28 mouse cellular contexts compared by ENCODE assay signal in the genomic region with DNA sequence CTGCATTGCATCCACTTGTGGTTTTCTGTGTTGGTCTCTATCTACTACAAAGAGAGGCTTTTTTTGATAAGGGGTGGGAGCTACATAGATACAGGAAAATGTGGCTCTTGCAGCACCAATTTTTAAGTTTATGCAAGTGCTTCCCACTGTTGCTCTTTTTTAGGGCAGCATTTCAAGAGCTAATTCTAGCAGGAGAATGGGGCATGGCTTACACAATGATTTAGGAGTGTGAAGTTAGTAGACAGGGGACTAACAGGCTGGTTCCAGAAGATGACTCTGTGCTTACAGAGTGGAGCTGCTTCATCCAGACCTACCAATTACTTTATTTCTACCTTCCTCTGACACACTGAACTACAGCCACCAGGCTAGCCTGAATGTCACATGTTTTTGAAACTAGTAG.
"Had no signal": no experiment of that assay in that cellular context is flagged by ENCODE, and none has a peak within 500 bp of the region (broad histone marks: within the 10 kb centered on the region; RNA-seq: fewer than 3 reads in every experiment).

No protein-coding gene starts in this region.

- H3K27ac ChIP-seq: embryonic facial prominence, embryonic 10.5 days; embryonic facial prominence, embryonic 12.5 days; embryonic facial prominence, embryonic 13.5 days; embryonic facial prominence, embryonic 15.5 days; forebrain, embryonic 10.5 days; forebrain, embryonic 12.5 days; forebrain, embryonic 13.5 days; forebrain, embryonic 15.5 days; gastrocnemius, adult 2 months; heart, adult 2 months had no signal

- ATAC-seq: forebrain, embryonic 13.5 days; forebrain, embryonic 14.5 days; forebrain, embryonic 15.5 days; forebrain, embryonic 16.5 days; forebrain, postnatal 0 days had no signal

- DNase-seq: cerebellum, adult 8-10 months; cerebellum, adult 9-10 months; cerebellum, adult 9-11 months; cerebellum, postnatal 10 days; cerebellum, postnatal 14 days; cerebellum, postnatal 25 days; cerebellum, postnatal 36 days; embryo, embryonic 11 days; forebrain, postnatal 0 days; gastrocnemius, adult 2 months; gastrocnemius, postnatal 10 days; gastrocnemius, postnatal 14 days; gastrocnemius, postnatal 25 days; gastrocnemius, postnatal 36 days; heart, adult 11 months; heart, adult 18-20 months; heart, adult 2 months had no signal

- H3K4me3 ChIP-seq: embryonic facial prominence, embryonic 10.5 days; embryonic facial prominence, embryonic 12.5 days; embryonic facial prominence, embryonic 13.5 days; embryonic facial prominence, embryonic 15.5 days; erythroblast, embryonic 14.5 days; forebrain, embryonic 10.5 days; forebrain, embryonic 12.5 days; forebrain, embryonic 13.5 days; forebrain, embryonic 15.5 days; gastrocnemius, adult 2 months; heart, adult 2 months had no signal
